Mouse (Mus musculus) heart, adult 9 months (tissue): ENCODE measurements at regions not wholly inside any gene's neighbourhood (a gene's known extent, or its start where the extent isn't known, plus 50 kb on each side); places are given as distances from the start of the nearest gene placed in this dataset.

Experiments
- DNase-seq, 2 experiments: peaks; one replicate each; pipeline ENCODE4 v3.0.0; 2022; ENCODE audit warnings: low spot score in 2 of 2

DNA sequence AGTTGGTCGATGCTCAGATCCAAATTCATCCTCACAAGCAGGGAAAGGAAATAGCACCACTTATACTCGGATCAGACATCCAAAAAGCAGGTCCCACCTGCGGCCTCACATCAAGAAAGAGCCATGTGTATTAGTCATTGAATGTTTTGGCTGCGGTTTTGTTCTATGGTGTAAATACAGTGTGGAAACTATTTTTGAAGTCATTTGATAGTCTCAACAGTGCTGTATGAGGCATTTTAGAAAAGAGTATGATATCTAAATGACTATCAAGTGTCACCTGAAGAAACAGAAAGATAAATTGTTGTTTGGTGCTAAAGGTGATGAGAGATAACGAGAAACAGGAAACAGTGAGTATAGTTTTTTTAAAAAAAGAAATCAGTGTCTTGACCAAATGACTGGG, 74.7 kb downstream of the Cep44 start:
- no peak for DNase-seq

GRCm38 (mm10) chr8:56475138-56475537, 75.7 kb downstream of the Cep44 start:
- DNase-seq = no peak

DNA sequence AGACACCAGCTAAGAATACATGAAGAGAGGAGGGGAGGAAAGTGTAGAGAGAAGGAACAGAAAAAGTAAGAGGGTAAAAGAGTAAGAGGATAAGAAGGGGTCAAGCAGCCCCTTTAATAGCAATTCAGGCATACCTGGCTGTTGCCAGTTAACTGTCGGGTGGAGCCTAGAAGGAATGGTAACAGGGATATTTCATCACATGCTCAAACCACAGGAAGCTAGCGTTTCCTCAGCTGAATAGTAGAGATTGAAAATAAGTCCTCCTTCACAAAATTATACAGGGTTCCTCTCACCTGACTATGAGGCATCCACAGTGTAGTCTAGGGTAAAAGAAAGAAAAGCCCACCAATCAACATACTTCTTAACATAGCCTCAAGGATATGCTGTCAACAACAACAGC, 76.5 kb downstream of the Cep44 start:
- no peak for DNase-seq

GRCm38 (mm10) chr8:56465091-56465490, 85.8 kb downstream of the Cep44 start:
- no peak for DNase-seq

DNA sequence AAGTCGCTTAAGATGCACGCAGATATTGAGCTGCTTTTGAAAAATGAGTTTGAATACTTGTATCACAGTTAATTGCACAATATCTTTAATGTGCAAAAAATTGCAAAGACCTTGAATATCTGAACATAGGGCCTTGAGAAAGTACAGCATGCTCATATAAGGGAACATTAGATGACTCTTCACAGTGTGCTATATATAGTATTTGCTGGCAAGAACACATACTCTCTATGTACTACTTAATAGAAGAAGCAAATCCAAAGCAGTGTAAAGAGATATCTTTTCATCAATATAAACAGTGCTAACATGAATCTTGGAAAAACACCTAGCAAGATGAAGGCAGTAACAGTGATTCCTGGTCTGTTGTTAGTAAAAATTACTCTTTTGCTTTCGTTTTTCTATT, 99.9 kb downstream of the Cep44 start:
- DNase-seq = no peak

GRCm38 (mm10) chr8:56443676-56444075, 107.2 kb downstream of the Cep44 start:
- DNase-seq = no peak

DNA sequence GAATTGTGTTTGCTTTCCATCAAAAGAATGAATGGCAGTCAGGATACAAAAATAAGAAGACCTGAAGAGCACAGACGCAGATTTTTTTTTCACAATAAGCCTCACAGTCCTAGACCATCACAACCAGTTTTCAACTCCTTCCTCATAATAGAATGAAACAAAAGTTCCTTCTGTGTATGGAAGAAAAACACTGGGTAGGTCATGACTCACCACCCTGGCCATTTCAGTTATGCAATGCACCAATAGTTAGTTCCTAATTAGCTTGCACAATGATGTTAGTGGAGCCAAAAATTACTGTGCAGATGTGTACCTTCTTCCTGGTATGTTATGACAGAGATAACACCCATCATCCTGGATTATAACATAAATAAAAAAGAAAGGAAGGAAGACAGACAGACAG, 111.4 kb downstream of the Cep44 start:
- peak; percentile 3 for DNase-seq

DNA sequence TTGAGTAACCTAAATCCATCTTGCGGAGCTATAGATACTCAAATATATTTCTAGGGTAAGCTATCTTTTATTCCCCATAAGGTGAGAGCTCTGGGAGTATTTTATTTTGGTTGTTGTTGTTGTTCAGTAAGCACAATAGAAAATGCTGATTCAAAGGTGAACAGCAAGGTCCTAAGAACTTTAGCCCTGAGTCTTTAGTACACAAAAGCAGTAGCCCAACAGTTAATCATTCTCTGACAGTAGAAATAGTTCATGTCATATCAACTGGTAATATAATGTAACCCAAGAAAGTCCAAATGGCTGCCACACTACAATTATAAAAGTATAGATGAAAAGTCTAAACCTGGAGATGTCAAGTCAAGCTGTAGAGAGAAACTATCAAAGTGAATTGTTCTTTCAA, 116.0 kb downstream of the Cep44 start:
- no peak for DNase-seq

DNA sequence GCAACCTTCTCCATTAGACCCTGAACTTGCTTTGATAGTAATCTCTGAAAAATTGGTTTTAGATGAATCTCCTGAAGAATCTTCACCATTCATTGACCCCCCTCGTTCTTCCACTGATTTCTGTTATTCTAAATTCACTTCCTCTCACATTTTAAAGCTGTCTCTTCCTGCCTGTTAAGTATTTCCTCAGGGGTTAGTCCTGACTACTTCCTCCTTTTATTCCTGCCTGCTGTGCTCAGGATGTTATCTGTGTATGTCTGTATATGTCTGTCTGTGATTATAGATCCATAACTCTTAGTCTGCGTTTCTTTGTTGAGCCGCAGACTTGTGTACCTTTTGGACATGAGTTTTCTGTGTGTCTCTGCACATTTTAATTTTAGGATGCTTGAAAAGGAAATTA, 117.6 kb downstream of the Hpgd start:
- no peak for DNase-seq

GRCm38 (mm10) chr8:56410412-56410811, 116.0 kb downstream of the Hpgd start:
- no peak for DNase-seq

DNA sequence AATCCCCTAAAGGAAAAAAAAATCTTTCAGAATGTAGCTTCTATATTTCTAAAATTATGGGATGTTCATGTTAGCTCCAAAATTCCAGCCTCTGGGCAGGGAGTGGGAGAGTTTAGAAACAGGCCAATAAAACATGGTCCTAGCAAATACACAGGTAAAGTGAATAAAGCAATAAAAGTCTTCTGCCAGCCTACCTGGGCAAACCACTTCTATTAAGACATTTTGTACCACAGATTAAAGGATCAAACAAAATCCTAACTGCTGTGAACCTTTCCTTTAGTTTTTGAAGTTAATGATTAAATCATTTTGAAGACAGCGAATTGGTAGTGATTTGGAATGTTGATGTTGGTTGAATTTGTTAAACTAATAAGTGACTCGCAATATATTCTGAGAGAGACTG, 112.9 kb downstream of the Hpgd start:
- no peak for DNase-seq

DNA sequence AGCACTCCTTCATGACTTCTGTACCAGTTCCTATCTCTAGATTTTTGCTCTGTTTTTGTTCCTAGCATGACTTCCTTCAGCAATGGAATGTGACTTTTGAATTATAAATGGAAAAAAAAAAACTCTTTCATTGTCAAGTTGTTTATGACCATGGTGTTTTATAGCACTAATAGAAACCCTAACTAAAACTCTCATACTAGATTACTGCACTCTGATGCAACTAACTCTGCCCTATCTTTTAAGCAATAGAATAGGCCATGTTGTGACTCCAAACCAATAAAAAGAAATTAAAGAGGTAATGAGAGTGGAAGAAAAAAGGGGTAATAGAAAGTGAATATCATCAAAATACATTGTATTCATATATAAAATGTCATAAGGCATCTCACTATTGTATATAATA, 111.9 kb downstream of the Hpgd start:
- no peak for DNase-seq

DNA sequence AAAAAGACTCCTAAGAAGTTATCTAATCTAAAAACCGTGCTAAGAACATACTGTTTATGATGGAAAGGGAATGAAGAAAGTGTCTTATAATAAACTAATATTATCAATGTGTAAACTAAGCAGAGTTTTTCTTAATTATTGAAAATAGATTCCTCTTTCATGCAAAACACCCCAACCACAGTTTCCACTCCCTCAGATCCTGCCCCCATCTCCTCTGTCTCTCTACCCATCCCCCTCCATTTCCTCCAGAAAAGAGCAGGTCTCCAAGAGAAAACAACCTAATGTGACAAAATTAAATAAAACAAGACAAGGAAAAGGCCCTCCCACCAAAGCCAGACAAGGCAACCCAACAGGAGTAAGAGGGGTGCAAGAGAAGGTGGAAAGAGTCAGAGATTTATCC, 103.2 kb downstream of the Hpgd start:
- DNase-seq = no peak

- DNase-seq = no peak
Measured at GRCm38 (mm10) chr8:56396352-56396751, 102.0 kb downstream of the Hpgd start.

- DNase-seq = no peak
Measured at GRCm38 (mm10) chr8:56392626-56393025, 98.2 kb downstream of the Hpgd start.

DNA sequence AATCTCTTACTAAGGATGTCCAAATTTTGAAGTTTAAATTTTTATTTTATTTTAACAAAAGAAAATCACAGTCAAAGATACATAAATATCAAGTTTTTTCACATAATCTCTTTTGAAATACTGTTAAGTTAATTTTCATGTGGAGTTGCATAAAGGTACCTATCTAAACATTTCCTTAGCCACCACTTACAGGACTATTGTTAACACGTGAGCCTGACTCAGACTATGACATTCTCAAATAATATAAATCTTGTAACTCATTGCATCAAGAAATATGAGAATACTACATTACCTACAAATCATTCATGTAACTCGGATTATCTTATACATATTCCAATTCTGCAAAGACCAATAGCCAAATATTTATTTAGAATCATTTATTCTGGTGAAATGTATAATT, 97.8 kb downstream of the Hpgd start:
- no peak for DNase-seq
